Mouse (Mus musculus) forebrain, embryonic 13.5 days (tissue): ENCODE measurements at regions not wholly inside any gene's neighbourhood (a gene's known extent, or its start where the extent isn't known, plus 50 kb on each side); places are given as distances from the start of the nearest gene placed in this dataset.
A peak's percentile ranks its signal among the peaks of the same experiment; 100 is the strongest.
"Not testable (repeated sequence)": the region's sequence is repeated elsewhere in the genome, so short reads cannot be mapped to it uniquely, and the experiment has no call there.

Experiments
- ATAC-seq: fragments of 200-750 bp; cut with Nextera tagmentation; 2 replicates; pipeline ENCODE4 v1.8.0; 2017
- H3K27ac ChIP-seq: fragments of 300-500 bp; sonication (generic); 2 replicates; pipeline ENCODE4 v1.5.1; 2015; ENCODE audit warnings: inconsistent platforms, mild to moderate bottlenecking, moderate library complexity
- H3K27me3 ChIP-seq: fragments of 300-500 bp; sonication (generic); 2 replicates; pipeline ENCODE4 v1.6.1; 2015; ENCODE audit warnings: mild to moderate bottlenecking, inconsistent platforms
- H3K36me3 ChIP-seq: fragments of 300-500 bp; sonication (generic); 2 replicates; pipeline ENCODE4 v1.6.1; 2015; ENCODE audit warnings: mild to moderate bottlenecking, inconsistent platforms; ENCODE audit not compliant: poor library complexity, severe bottlenecking
- H3K4me1 ChIP-seq: fragments of 300-500 bp; sonication (generic); 2 replicates; pipeline ENCODE4 v1.6.1; 2015; ENCODE audit warnings: inconsistent platforms
- H3K4me2 ChIP-seq: fragments of 300-500 bp; sonication (generic); 2 replicates; pipeline ENCODE4 v1.6.1; 2015; ENCODE audit warnings: inconsistent platforms, mild to moderate bottlenecking, moderate library complexity
- H3K4me3 ChIP-seq: fragments of 300-500 bp; sonication (generic); 2 replicates; pipeline ENCODE4 v1.5.1; 2015; ENCODE audit warnings: mild to moderate bottlenecking, inconsistent platforms
- H3K9ac ChIP-seq: fragments of 300-500 bp; sonication (generic); 2 replicates; pipeline ENCODE4 v1.6.1; 2015; ENCODE audit warnings: mild to moderate bottlenecking, inconsistent platforms
- H3K9me3 ChIP-seq: fragments of 300-500 bp; sonication (generic); replicated peaks from 2 replicates; pipeline ENCODE4 v1.6.1; 2016; ENCODE audit warnings: inconsistent platforms
- WGBS: fragments of 180-500 bp; shearing (Covaris S2); methylation state at CpG from one replicate; pipeline ENCODE4 v1.1.7; 2015; 5-methylcytosine and 5-hydroxymethylcytosine counted together

- peaks cover 7% of the 10 kb centered on the region; the same call in 1 of the 2 replicates for H3K4me1 ChIP-seq
- no peak overlapping the region for H3K4me2 ChIP-seq
- H3K36me3 ChIP-seq, result no peaks in the 10 kb centered on the region
- ATAC-seq, result peak; percentile 63; the same call in 1 of the 2 replicates
- no peaks in the 10 kb centered on the region for H3K27me3 ChIP-seq
- WGBS, result 13% methylated on average over 6 of the region's 6 CpGs
- H3K9ac ChIP-seq, result no peak overlapping the region
- no peak overlapping the region for H3K27ac ChIP-seq
- no peaks in the 10 kb centered on the region for H3K9me3 ChIP-seq
- H3K4me3 ChIP-seq, result no peak overlapping the region
Measured at GRCm38 (mm10) chr10:25681243-25681642, 145.2 kb upstream of the Smlr1 start.

GRCm38 (mm10) chr10:25677889-25678288 lies 141.8 kb upstream of the Smlr1 start:
- H3K9me3 ChIP-seq, result no peaks in the 10 kb centered on the region
- H3K4me1 ChIP-seq, result peaks cover 7% of the 10 kb centered on the region; the same call in 1 of the 2 replicates
- ATAC-seq, result peak; percentile 84
- no peak overlapping the region for H3K4me2 ChIP-seq
- H3K9ac ChIP-seq, result no peak overlapping the region
- no peaks in the 10 kb centered on the region for H3K27me3 ChIP-seq
- 33% methylated on average over 1 of the region's 1 CpGs for WGBS
- no peak overlapping the region for H3K27ac ChIP-seq
- no peaks in the 10 kb centered on the region for H3K36me3 ChIP-seq
- no peak overlapping the region for H3K4me3 ChIP-seq

GRCm38 (mm10) chr10:25675368-25675767 lies 139.3 kb upstream of the Smlr1 start:
- H3K27me3 ChIP-seq, result no peaks in the 10 kb centered on the region
- no peak for ATAC-seq
- H3K4me2 ChIP-seq, result no peak overlapping the region
- no peaks in the 10 kb centered on the region for H3K9me3 ChIP-seq
- WGBS, result 79% methylated on average over 10 of the region's 10 CpGs
- no peak overlapping the region for H3K9ac ChIP-seq
- H3K4me1 ChIP-seq, result peaks cover 7% of the 10 kb centered on the region; the same call in 1 of the 2 replicates
- no peak overlapping the region for H3K4me3 ChIP-seq
- no peak overlapping the region for H3K27ac ChIP-seq
- H3K36me3 ChIP-seq, result no peaks in the 10 kb centered on the region

GRCm38 (mm10) chr10:25670061-25670460 lies 134.0 kb upstream of the Smlr1 start:
- H3K9ac ChIP-seq, result no peak overlapping the region
- H3K27me3 ChIP-seq, result no peaks in the 10 kb centered on the region
- H3K4me3 ChIP-seq, result no peak overlapping the region
- no peak for ATAC-seq
- no peak overlapping the region for H3K27ac ChIP-seq
- H3K36me3 ChIP-seq, result no peaks in the 10 kb centered on the region
- no peak overlapping the region for H3K4me2 ChIP-seq
- no peaks in the 10 kb centered on the region for H3K4me1 ChIP-seq
- WGBS, result 95% methylated on average over 1 of the region's 1 CpGs
- no peaks in the 10 kb centered on the region for H3K9me3 ChIP-seq

GRCm38 (mm10) chr10:25652742-25653563 lies 116.9 kb upstream of the Smlr1 start:
- H3K4me3 ChIP-seq, result no peak overlapping the region
- H3K4me1 ChIP-seq, result 0 out of 2 replicates have a peak, but pooled peaks cover 2% of the 10 kb centered on the region
- H3K9me3 ChIP-seq, result no peaks in the 10 kb centered on the region
- no peaks in the 10 kb centered on the region for H3K27me3 ChIP-seq
- no peak overlapping the region for H3K27ac ChIP-seq
- 0 out of 2 replicates have a peak, but pooled peaks have one; percentile 43 for ATAC-seq
- H3K36me3 ChIP-seq, result no peaks in the 10 kb centered on the region
- H3K4me2 ChIP-seq, result no peak overlapping the region
- WGBS, result 76% methylated on average over 16 of the region's 16 CpGs
- H3K9ac ChIP-seq, result no peak overlapping the region

- no peaks in the 10 kb centered on the region for H3K36me3 ChIP-seq
- no peak overlapping the region for H3K27ac ChIP-seq
- H3K9ac ChIP-seq, result no peak overlapping the region
- H3K4me3 ChIP-seq, result no peak overlapping the region
- ATAC-seq, result no peak
- H3K27me3 ChIP-seq, result no peaks in the 10 kb centered on the region
- WGBS, result 78% methylated on average over 1 of the region's 1 CpGs
- H3K4me2 ChIP-seq, result no peak overlapping the region
- H3K9me3 ChIP-seq, result no peaks in the 10 kb centered on the region
- H3K4me1 ChIP-seq, result 0 out of 2 replicates have a peak, but pooled peaks cover under 1% of the 10 kb centered on the region
Measured at GRCm38 (mm10) chr10:25647740-25648139, 111.7 kb upstream of the Smlr1 start.

GRCm38 (mm10) chr10:25643518-25643993 lies 107.5 kb upstream of the Smlr1 start:
- Histone ChIP-seq H3K27me3 (no peaks in the 10 kb centered on the region), H3K4me2 (no peak overlapping the region), H3K27ac (no peak overlapping the region), H3K4me1 (no peaks in the 10 kb centered on the region), H3K9ac (no peak overlapping the region), H3K4me3 (no peak overlapping the region), H3K9me3 (no peaks in the 10 kb centered on the region), H3K36me3 (no peaks in the 10 kb centered on the region)
- ATAC-seq, result no peak
- WGBS, result 79% methylated on average over 3 of the region's 3 CpGs

GRCm38 (mm10) chr10:25642079-25642696 lies 106.1 kb upstream of the Smlr1 start:
- 82% methylated on average over 9 of the region's 9 CpGs for WGBS
- peak; percentile 53; the same call in 1 of the 2 replicates for ATAC-seq
- Histone ChIP-seq H3K4me3 (no peak overlapping the region), H3K4me1 (no peaks in the 10 kb centered on the region), H3K27ac (no peak overlapping the region), H3K9ac (no peak overlapping the region), H3K36me3 (no peaks in the 10 kb centered on the region), H3K9me3 (no peaks in the 10 kb centered on the region), H3K27me3 (no peaks in the 10 kb centered on the region), H3K4me2 (no peak overlapping the region)

- peak; percentile 87 for ATAC-seq
- Histone ChIP-seq H3K27ac (no peak overlapping the region), H3K27me3 (no peaks in the 10 kb centered on the region), H3K4me1 (0 out of 2 replicates have a peak, but pooled peaks cover 9% of the 10 kb centered on the region), H3K4me3 (no peak overlapping the region), H3K36me3 (no peaks in the 10 kb centered on the region), H3K4me2 (no peak overlapping the region), H3K9ac (no peak overlapping the region), H3K9me3 (no peaks in the 10 kb centered on the region)
- WGBS, result 44% methylated on average over 4 of the region's 4 CpGs
Measured at GRCm38 (mm10) chr10:25633058-25633614, 97.1 kb upstream of the Smlr1 start.

- ATAC-seq, result no peak
- Histone ChIP-seq H3K4me1 (0 out of 2 replicates have a peak, but pooled peaks cover 9% of the 10 kb centered on the region), H3K36me3 (no peaks in the 10 kb centered on the region), H3K27me3 (no peaks in the 10 kb centered on the region), H3K4me3 (no peak overlapping the region), H3K9me3 (no peaks in the 10 kb centered on the region), H3K9ac (no peak overlapping the region), H3K4me2 (no peak overlapping the region), H3K27ac (no peak overlapping the region)
- 90% methylated on average over 7 of the region's 7 CpGs for WGBS
Measured at GRCm38 (mm10) chr10:25632306-25632705, 96.2 kb upstream of the Smlr1 start.

- H3K9ac ChIP-seq, result no peak overlapping the region
- peaks cover 7% of the 10 kb centered on the region for H3K4me1 ChIP-seq
- no peak overlapping the region for H3K4me3 ChIP-seq
- no peak overlapping the region for H3K27ac ChIP-seq
- H3K9me3 ChIP-seq, result no peaks in the 10 kb centered on the region
- no peaks in the 10 kb centered on the region for H3K36me3 ChIP-seq
- no peak overlapping the region for H3K4me2 ChIP-seq
- peak; percentile 33; the same call in 1 of the 2 replicates for ATAC-seq
- H3K27me3 ChIP-seq, result no peaks in the 10 kb centered on the region
- WGBS, result 71% methylated on average over 5 of the region's 5 CpGs
Measured at GRCm38 (mm10) chr10:25622585-25622984, 86.5 kb upstream of the Smlr1 start.

- not testable (repeated sequence) for H3K9me3 ChIP-seq, H3K27me3 ChIP-seq, H3K27ac ChIP-seq, H3K36me3 ChIP-seq, H3K4me1 ChIP-seq, H3K9ac ChIP-seq, H3K4me3 ChIP-seq
- H3K4me2 ChIP-seq, result peak overlapping the region; percentile 24; the same call in 1 of the 2 replicates
- peak; percentile 41; the same call in 1 of the 2 replicates for ATAC-seq
- 27% methylated on average over 1 of the region's 1 CpGs for WGBS
Measured at GRCm38 (mm10) chr10:25621747-25622134, 85.7 kb upstream of the Smlr1 start.
